Mouse (Mus musculus) embryonic facial prominence, embryonic 14.5 days (tissue): Measurements from ENCODE around the gene P2rx6. TPM values are rescaled to one million over a fixed set of nuclear protein-coding genes. Genes with fewer than 3 reads are reported as not detected.
A peak's percentile ranks its signal among the peaks of the same experiment; 100 is the strongest.

Experiments
- ATAC-seq: fragments of 200-750 bp; cut with Nextera tagmentation; 2 replicates; pipeline ENCODE4 v1.8.0; 2017; ENCODE audit warnings: low read depth, moderate number of reproducible peaks, moderate TSS enrichment
- DNase-seq: peaks from one replicate; pipeline ENCODE4 v3.0.0-alpha.2; 2015; ENCODE audit warnings: low spot score
- H3K27ac ChIP-seq: fragments of 300-500 bp; sonication (generic); replicated peaks from 2 replicates; pipeline ENCODE4 v1.5.1; 2014; ENCODE audit warnings: low read depth, mild to moderate bottlenecking, low read length, moderate library complexity
- H3K27me3 ChIP-seq: fragments of 300-500 bp; sonication (generic); replicated peaks from 2 replicates; pipeline ENCODE4 v1.6.1; 2014; ENCODE audit warnings: low read length; ENCODE audit not compliant: control insufficient read depth, insufficient read depth
- H3K36me3 ChIP-seq: fragments of 300-500 bp; sonication (generic); 2 replicates; pipeline ENCODE4 v1.6.1; 2014; ENCODE audit warnings: low read length, mixed read lengths; ENCODE audit not compliant: control insufficient read depth, insufficient read depth
- H3K4me1 ChIP-seq: fragments of 300-500 bp; sonication (generic); 2 replicates; pipeline ENCODE4 v1.6.1; 2014; ENCODE audit warnings: antibody characterized with exemption, low read length; ENCODE audit not compliant: control insufficient read depth, insufficient read depth
- H3K4me2 ChIP-seq: fragments of 300-500 bp; sonication (generic); 2 replicates; pipeline ENCODE4 v1.6.1; 2014; ENCODE audit warnings: low read depth, mild to moderate bottlenecking, low read length, moderate library complexity, mixed read lengths
- H3K4me3 ChIP-seq: fragments of 300-500 bp; sonication (generic); 2 replicates; pipeline ENCODE4 v1.5.1; 2014; ENCODE audit warnings: low read depth, mild to moderate bottlenecking, low read length
- H3K9ac ChIP-seq: fragments of 300-500 bp; sonication (generic); 2 replicates; pipeline ENCODE4 v1.6.1; 2014; ENCODE audit warnings: low read depth, mild to moderate bottlenecking, low read length, moderate library complexity, mixed read lengths
- H3K9me3 ChIP-seq: fragments of 300-500 bp; sonication (generic); 2 replicates; pipeline ENCODE4 v1.6.1; 2016; ENCODE audit warnings: low read length; ENCODE audit not compliant: control insufficient read depth
- WGBS: fragments of 180-500 bp; shearing (Covaris S2); extraction: QIAGEN DNeasy Blood & Tissue Kit; methylation state at CpG from one replicate; pipeline ENCODE4 v1.1.7; 2014; 5-methylcytosine and 5-hydroxymethylcytosine counted together
- polyA plus RNA-seq: library from polyadenylated mRNA; unstranded; fragments of >200 nt; fragmentation: Nextera tagmentation; extraction: Ambion mirVana; gene quantifications from 2 replicates; pipeline ENCODE4 v1.2.1, GENCODE M21; 2014

The P2rx6 gene
- polyA plus RNA-seq, 1 experiment from 2014 or later: 1.5 TPM

GRCm38 (mm10) chr16:17564771-17565170 is 3.1 kb downstream of the P2rx6 start:
- peaks cover 9% of the 10 kb centered on the region for H3K27me3 ChIP-seq

GRCm38 (mm10) chr16:17566186-17566585 is 4.5 kb downstream of the P2rx6 start:
- H3K4me3 ChIP-seq: no peak overlapping the region
- no peak overlapping the region for H3K9ac ChIP-seq
- H3K9me3 ChIP-seq: no peaks in the 10 kb centered on the region
- no peaks in the 10 kb centered on the region for H3K36me3 ChIP-seq
- ATAC-seq (no peak), DNase-seq (no peak)
- H3K27me3 ChIP-seq: peaks cover 9% of the 10 kb centered on the region
- H3K4me1 ChIP-seq: peaks cover 5% of the 10 kb centered on the region; the same call in 1 of the 2 replicates
- 20% methylated on average over 4 of the region's 4 CpGs for WGBS
- H3K4me2 ChIP-seq: no peak overlapping the region
- no peak overlapping the region for H3K27ac ChIP-seq

More at GRCm38 (mm10) chr16:17564771-17565170, 3.1 kb downstream of the P2rx6 start:
- no peak for DNase-seq
- Histone ChIP-seq H3K9me3 (no peaks in the 10 kb centered on the region), H3K4me1 (peaks cover 9% of the 10 kb centered on the region), H3K36me3 (no peaks in the 10 kb centered on the region), H3K9ac (no peak overlapping the region), H3K4me2 (no peak overlapping the region), H3K27ac (no peak overlapping the region), H3K4me3 (no peak overlapping the region)
- 55% methylated on average over 3 of the region's 3 CpGs for WGBS
- ATAC-seq: no peak

DNA sequence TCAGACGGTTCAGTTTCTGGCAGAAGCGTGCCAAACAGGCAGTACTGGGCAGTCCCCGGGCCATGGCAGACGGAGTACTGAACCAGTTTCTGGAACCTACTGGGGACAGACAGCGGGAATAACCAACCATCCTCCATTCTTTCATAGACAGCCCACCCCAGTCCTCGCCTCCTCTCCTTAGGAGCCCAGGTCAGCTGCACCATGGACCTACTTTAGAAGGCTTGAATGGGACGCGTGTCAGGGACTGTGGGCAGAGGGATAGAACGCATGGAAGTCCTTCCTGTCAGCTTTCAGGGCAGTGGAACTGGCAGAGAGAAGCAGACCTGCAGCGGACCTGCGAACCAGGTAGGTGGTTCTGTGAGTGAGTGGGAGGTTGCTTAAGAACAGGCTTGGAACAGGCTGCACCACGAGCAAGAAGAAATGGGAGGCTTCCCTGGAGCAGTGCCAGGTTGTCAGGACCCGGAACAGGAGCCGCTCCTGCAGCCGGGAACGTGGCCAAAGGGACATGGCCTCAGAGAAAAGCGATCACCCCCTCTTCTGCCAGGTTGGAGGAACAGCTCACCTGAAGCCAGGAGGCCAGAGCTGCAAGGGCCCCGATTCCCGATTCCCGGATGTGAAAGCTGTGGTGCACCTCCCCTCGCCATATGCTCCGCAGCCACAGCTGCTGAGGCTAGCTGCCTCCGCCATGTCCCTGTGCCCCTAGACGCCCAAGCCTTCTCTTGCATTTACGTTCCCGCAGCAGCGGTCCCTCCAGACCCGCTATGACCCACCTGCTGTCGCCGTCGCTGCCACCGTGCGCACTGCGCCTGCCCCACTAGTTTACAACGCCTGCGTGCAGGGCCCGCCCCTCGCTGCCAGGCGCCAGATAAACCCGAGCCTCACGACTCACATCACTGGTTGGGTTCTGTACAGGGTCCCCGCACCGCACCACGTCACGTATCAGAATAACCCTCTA is 14.5 kb downstream of the P2rx6 start:
- H3K4me1 ChIP-seq: 0 out of 2 replicates have a peak, but pooled peaks cover 3% of the 10 kb centered on the region
- H3K9ac ChIP-seq: peak overlapping the region; percentile 66
- H3K36me3 ChIP-seq: no peaks in the 10 kb centered on the region
- ATAC-seq (peak; percentile 88), DNase-seq (peak; percentile 79)
- peak overlapping the region; percentile 82 for H3K4me2 ChIP-seq
- no peaks in the 10 kb centered on the region for H3K9me3 ChIP-seq
- no peak overlapping the region for H3K27ac ChIP-seq
- H3K27me3 ChIP-seq: peaks cover 30% of the 10 kb centered on the region
- H3K4me3 ChIP-seq: peak overlapping the region; percentile 55
- WGBS: 15% methylated on average over 42 of the region's 45 CpGs

DNA sequence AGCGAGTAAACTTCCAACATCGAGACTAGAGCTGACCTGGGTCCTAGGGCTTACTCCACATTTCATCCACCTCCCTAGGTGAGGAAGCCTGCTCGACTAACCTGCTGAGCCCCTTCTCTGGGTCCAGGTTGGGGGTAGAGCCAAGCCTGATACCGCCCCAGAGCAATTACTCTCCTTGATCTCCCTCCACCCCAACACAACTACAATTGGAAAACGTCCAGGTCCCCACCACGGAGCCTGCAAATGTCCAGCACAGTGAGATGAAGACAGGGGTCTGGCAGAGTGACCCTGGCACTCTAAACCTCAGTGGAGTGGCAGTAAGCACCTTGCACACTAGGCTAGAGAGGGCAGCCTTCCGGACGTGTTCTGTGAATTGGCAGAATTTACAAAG is 15.1 kb downstream of the P2rx6 start:
- no peak overlapping the region for H3K27ac ChIP-seq
- ATAC-seq: no peak

GRCm38 (mm10) chr16:17583064-17583463 is 21.4 kb downstream of the P2rx6 start, which contains the start of gene Slc7a4:
Slc7a4 (minus strand) TSS chr16:17583214.
- Histone ChIP-seq H3K27me3 (no peaks in the 10 kb centered on the region), H3K9ac (no peak within 1 kb of the TSS), H3K4me2 (no peak within 1 kb of the TSS), H3K4me1 (no peaks in the 10 kb centered on the region), H3K36me3 (no peaks in the 10 kb centered on the region), H3K4me3 (no peak within 1 kb of the TSS), H3K9me3 (no peaks in the 10 kb centered on the region), H3K27ac (no peak within 1 kb of the TSS)
- DNase-seq (no peak), ATAC-seq (no peak)
- 23% methylated on average over 8 of the region's 8 CpGs for WGBS

More for the DNA sequence above, 15.1 kb downstream of the P2rx6 start:
- no peaks in the 10 kb centered on the region for H3K9me3 ChIP-seq
- H3K9ac ChIP-seq: peak overlapping the region; percentile 66
- 18% methylated on average over 8 of the region's 8 CpGs for WGBS
- peak overlapping the region; percentile 82 for H3K4me2 ChIP-seq
- H3K27me3 ChIP-seq: peaks cover 30% of the 10 kb centered on the region
- 0 out of 2 replicates have a peak, but pooled peaks cover 3% of the 10 kb centered on the region for H3K4me1 ChIP-seq
- H3K36me3 ChIP-seq: no peaks in the 10 kb centered on the region
- H3K4me3 ChIP-seq: peak overlapping the region; percentile 55
- DNase-seq: no peak

- no peaks in the 10 kb centered on the region for H3K36me3 ChIP-seq
- H3K27ac ChIP-seq: no peak overlapping the region
- no peaks in the 10 kb centered on the region for H3K4me1 ChIP-seq
- H3K9me3 ChIP-seq: no peaks in the 10 kb centered on the region
- 87% methylated on average over 7 of the region's 7 CpGs for WGBS
- no peaks in the 10 kb centered on the region for H3K27me3 ChIP-seq
- H3K4me2 ChIP-seq: no peak overlapping the region
- no peak overlapping the region for H3K9ac ChIP-seq
- ATAC-seq: no peak
- H3K4me3 ChIP-seq: no peak overlapping the region
- no peak for DNase-seq
These were observed 22.9 kb downstream of the P2rx6 start for GRCm38 (mm10) chr16:17584555-17584954.

DNA sequence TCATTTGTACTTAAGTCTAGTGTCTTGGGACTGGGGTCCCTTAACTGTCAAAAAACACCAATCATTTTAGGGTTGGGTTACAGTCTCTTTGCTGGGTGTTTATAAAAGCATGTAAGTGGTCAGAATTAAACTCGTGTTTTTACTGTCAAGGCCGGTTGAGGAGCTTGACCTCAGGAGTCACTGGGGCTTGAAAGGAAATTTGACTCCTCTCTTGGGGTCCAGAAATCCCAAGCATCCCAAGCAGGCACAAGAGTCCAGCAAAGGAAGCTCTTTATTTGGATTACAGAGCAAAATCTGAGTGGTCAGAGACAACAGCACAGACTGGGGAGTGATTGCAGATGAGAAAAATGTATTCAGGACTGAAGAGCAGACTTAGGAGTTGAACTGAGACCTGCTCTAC is 29.0 kb downstream of the P2rx6 start:
- H3K4me3 ChIP-seq: no peak overlapping the region
- ATAC-seq: no peak
- H3K4me2 ChIP-seq: no peak overlapping the region
- 2% methylated on average over 2 of the region's 2 CpGs for WGBS
- no peaks in the 10 kb centered on the region for H3K9me3 ChIP-seq
- DNase-seq: no peak
- H3K36me3 ChIP-seq: no peaks in the 10 kb centered on the region
- no peaks in the 10 kb centered on the region for H3K27me3 ChIP-seq
- no peaks in the 10 kb centered on the region for H3K4me1 ChIP-seq
- H3K9ac ChIP-seq: no peak overlapping the region
- no peak overlapping the region for H3K27ac ChIP-seq

DNA sequence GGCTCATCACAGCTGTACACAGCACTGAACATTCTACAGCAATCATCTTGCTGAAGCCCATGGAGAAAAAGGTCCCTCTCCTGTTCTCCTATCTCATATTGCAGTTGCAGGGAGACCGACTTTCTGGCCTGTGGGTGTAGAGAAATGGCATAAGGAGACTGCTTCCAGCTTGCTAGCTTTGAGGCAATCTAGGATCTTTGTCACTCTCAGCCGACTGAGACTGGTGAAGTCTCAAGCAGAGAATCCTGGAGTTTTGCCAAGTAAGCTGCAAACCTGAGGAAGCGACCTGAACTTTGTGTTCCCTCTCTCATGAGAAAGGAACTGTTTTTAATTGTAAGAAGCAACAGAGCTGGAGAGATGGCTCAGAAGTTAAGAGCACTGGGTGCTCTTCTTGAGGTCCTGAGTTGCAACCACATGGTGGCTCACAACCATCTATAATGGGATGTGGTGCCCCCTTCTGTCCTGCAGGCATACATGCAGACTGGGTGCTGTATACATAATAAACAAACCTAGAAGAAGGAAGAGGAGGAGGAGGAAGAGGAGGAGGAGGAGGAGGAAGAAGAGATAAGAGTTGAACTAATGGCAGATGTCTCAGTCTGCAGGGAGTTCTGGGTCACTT is 39.4 kb downstream of the P2rx6 start:
- H3K9ac ChIP-seq: no peak overlapping the region
- H3K9me3 ChIP-seq: no peaks in the 10 kb centered on the region
- no peaks in the 10 kb centered on the region for H3K4me1 ChIP-seq
- DNase-seq (peak; percentile 9), ATAC-seq (no peak)
- H3K27ac ChIP-seq: no peak overlapping the region
- no peaks in the 10 kb centered on the region for H3K27me3 ChIP-seq
- H3K4me3 ChIP-seq: no peak overlapping the region
- WGBS: 50% methylated on average over 3 of the region's 3 CpGs
- no peak overlapping the region for H3K4me2 ChIP-seq
- H3K36me3 ChIP-seq: no peaks in the 10 kb centered on the region
